Mouse (Mus musculus) testis, adult 2 months (tissue): ENCODE results near the gene Brd3.

Experiments used
- CTCF ChIP-seq: fragments of 200-500 bp; IDR thresholded peaks from 2 replicates; pipeline ENCODE4 v1.5.1; 2012; ENCODE audit warnings: low read depth, mild to moderate bottlenecking, inconsistent platforms, low read length, moderate library complexity; ENCODE audit not compliant: control insufficient read depth, insufficient read depth, insufficient replicate concordance
- POLR2A ChIP-seq: fragments of 200-500 bp; IDR thresholded peaks from 2 replicates; pipeline ENCODE4 v1.6.1; 2012; ENCODE audit warnings: low read depth, mild to moderate bottlenecking, inconsistent platforms, low read length, moderate library complexity; ENCODE audit not compliant: control insufficient read depth

- no peak for TF ChIP-seq CTCF
- no peak for TF ChIP-seq POLR2A
Measured at GRCm38 (mm10) chr2:27488362-27488761, 19.1 kb downstream of the Brd3 start.
